Mouse (Mus musculus): ENCODE measurements around the gene Alg1. TPM values are rescaled to one million over a fixed set of nuclear protein-coding genes. Genes with fewer than 3 reads are reported as not detected.

Gene Alg1
- total RNA-seq, 2 experiments from 2014 or later: 27.1 to 31.7 TPM

Small RNA genes lying within 50 kb of the gene (microRNA-seq; reads per million reads assigned to microRNA genes)
- gene Gm23689: 0 reads per million in 2 experiments
- gene Gm26095: 0 reads per million in 2 experiments
- 0 reads per million in 2 experiments for gene Mir6364

Other genes with a start within 250 kb of the Alg1 start
- not detected for gene Sept12, start 235.8 kb upstream of the Alg1 start, total RNA-seq (2021)
- not detected for gene Smim22, start 226.3 kb upstream of the Alg1 start, total RNA-seq (2021)
- 100 to 1,000 TPM; 361 to 407 TPM for gene Rogdi, start 220.1 kb upstream of the Alg1 start, total RNA-seq (2021)
- 100 to 1,000 TPM; 135 to 138 TPM for gene Glyr1, start 183.8 kb upstream of the Alg1 start, total RNA-seq (2021)
- gene Ubn1, start 183.6 kb upstream of the Alg1 start, total RNA-seq (2021): 10 to 100 TPM; 41.4 to 42.1 TPM
- gene Ppl, start 101.2 kb upstream of the Alg1 start, total RNA-seq (2021): 1 to 10 TPM; 1.3 to 1.6 TPM
- gene Sec14l5, start 86.5 kb upstream of the Alg1 start, total RNA-seq (2021): 1 to 10 TPM; 5.8 to 6.7 TPM
- 10 to 100 TPM in 1 of 2 experiments, 1 to 10 TPM in 1; 9.7 to 12.9 TPM for gene Nagpa, start 29.6 kb upstream of the Alg1 start, total RNA-seq (2021)
- 1 to 10 TPM; 4.8 to 5.9 TPM for gene AU021092, start 11.3 kb upstream of the Alg1 start, total RNA-seq (2021)
- 1 to 10 TPM; 3.3 to 5.6 TPM for gene Eef2kmt, start 22.4 kb downstream of the Alg1 start, total RNA-seq (2021)